Mouse (Mus musculus) CH12.LX (cell line): Measurements from ENCODE around the gene Mroh2a.

Experiments
- BHLHE40 ChIP-seq: IDR thresholded peaks from 2 replicates; pipeline ENCODE4 v1.6.1; 2011; ENCODE audit warnings: mild to moderate bottlenecking, low read depth, low read length, improper control_type of control experiment
- CHD1 ChIP-seq: IDR thresholded peaks from 2 replicates; pipeline ENCODE4 v1.6.1; 2012; ENCODE audit warnings: low read depth, low read length, improper control_type of control experiment, inconsistent platforms
- CTCF ChIP-seq, 2 experiments: IDR thresholded peaks in 1 of 2; conservative IDR thresholded peaks in 1 of 2; 2 replicates each; pipeline ENCODE4 v1.5.1; 2011 to 2012; ENCODE audit warnings: low read depth in 2 of 2, low read length in 2 of 2, improper control_type of control experiment in 1 of 2, inconsistent platforms in 1 of 2, mild to moderate bottlenecking in 1 of 2, moderate library complexity in 1 of 2
- ELF1 ChIP-seq: IDR thresholded peaks from 2 replicates; pipeline ENCODE4 v1.6.1; 2014; ENCODE audit warnings: low read depth, mild to moderate bottlenecking, inconsistent platforms, low read length, improper control_type of control experiment
- EP300 ChIP-seq: IDR thresholded peaks from 2 replicates; pipeline ENCODE4 v1.6.1; 2011; ENCODE audit warnings: low read length, improper control_type of control experiment
- HCFC1 ChIP-seq: IDR thresholded peaks from 2 replicates; pipeline ENCODE4 v1.6.1; 2012; ENCODE audit warnings: low read depth, mild to moderate bottlenecking, inconsistent platforms, low read length, improper control_type of control experiment
- JUND ChIP-seq: conservative IDR thresholded peaks from 2 replicates; pipeline ENCODE4 v1.6.1; 2011; ENCODE audit warnings: low read depth, low read length, improper control_type of control experiment
- MAX ChIP-seq: IDR thresholded peaks from 2 replicates; pipeline ENCODE4 v1.6.1; 2011; ENCODE audit warnings: low read length, improper control_type of control experiment
- POLR2A ChIP-seq: IDR thresholded peaks from 2 replicates; pipeline ENCODE4 v1.6.1; 2011; ENCODE audit warnings: low read depth, mild to moderate bottlenecking, improper control_type of control experiment, low read length
- TCF12 ChIP-seq: IDR thresholded peaks from 2 replicates; pipeline ENCODE4 v1.6.1; 2014; ENCODE audit warnings: low read depth, mild to moderate bottlenecking, inconsistent platforms, low read length, improper control_type of control experiment
- UBTF ChIP-seq: IDR thresholded peaks from 2 replicates; pipeline ENCODE4 v1.6.1; 2012; ENCODE audit warnings: low read depth, mild to moderate bottlenecking, inconsistent platforms, low read length, improper control_type of control experiment, moderate library complexity
- ZNF384 ChIP-seq: IDR thresholded peaks from 2 replicates; pipeline ENCODE4 v1.6.1; 2012; ENCODE audit warnings: low read depth, low read length, improper control_type of control experiment, inconsistent platforms

- TF ChIP-seq EP300 (no peak), CTCF (conservative IDR thresholded peaks at IDR 0.05 in 1 of 2, IDR thresholded peaks at IDR 0.05 in 1 of 2; ENCODE audit: low read depth in 2 of 2, low read length in 2 of 2) (no peak), POLR2A (no peak), CHD1 (no peak), ELF1 (no peak), MAX (no peak), JUND (no peak), HCFC1 (no peak), TCF12 (no peak), UBTF (no peak), BHLHE40 (no peak), ZNF384 (no peak)
Observed at GRCm38 (mm10) chr1:88231803-88232499, 5.2 kb downstream of the Mroh2a start.
